Mouse (Mus musculus) urinary bladder, postnatal 36 days (tissue): ENCODE data around the gene Dlg1.

Source experiments
- DNase-seq, 2 experiments: peaks; one replicate each; pipeline ENCODE4 v3.0.0; 2022; ENCODE audit warnings: low spot score in 2 of 2, mixed read lengths in 1 of 2

The Dlg1 gene

GRCm38 (mm10) chr16:31905331-31905730 lies 242.1 kb downstream of the Dlg1 start:
- no peak for DNase-seq

- no peak for DNase-seq
Measured at GRCm38 (mm10) chr16:31905891-31906825, 242.9 kb downstream of the Dlg1 start.

DNA sequence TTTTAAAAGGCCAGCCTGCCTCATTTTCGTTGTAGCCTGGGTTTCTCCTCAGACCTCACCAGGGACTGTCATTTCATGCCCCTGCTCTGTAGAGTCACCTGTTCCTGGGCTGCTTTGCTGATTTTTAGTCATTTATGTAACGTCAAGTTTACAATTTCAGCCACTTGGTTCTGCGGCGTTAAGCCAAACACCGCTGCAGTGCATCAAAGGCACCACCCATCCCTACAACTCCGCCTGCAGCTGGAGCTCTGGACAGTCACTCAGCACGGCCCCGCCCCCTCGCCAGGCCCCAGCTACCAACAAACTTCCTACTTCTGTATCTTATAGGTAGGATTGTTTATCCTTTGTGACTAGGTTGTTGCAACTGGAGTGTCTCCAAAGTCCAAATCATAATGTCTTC lies 243.7 kb downstream of the Dlg1 start:
- DNase-seq = peak in 1 of 2 experiments; percentile 38

DNA sequence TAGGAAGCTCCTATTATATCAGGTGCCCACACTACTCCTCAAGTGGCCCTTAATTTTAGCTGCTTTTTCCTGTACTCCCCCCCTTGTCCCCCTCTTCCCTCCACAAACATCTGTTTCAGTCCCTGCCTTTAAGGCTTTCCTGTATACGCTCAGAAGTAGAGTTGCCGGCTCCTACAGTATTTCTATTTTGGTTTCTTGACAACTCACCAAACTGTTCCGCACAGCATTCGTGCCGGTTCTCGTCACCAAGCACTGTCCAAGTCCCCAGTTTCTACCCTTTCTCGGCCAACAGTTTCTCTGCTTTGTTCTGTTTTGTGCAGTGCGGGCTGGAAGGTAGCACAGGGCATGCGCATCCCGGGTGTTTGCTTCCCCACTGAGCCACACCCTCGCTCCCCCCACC lies 245.7 kb downstream of the Dlg1 start:
- DNase-seq = no peak

DNA sequence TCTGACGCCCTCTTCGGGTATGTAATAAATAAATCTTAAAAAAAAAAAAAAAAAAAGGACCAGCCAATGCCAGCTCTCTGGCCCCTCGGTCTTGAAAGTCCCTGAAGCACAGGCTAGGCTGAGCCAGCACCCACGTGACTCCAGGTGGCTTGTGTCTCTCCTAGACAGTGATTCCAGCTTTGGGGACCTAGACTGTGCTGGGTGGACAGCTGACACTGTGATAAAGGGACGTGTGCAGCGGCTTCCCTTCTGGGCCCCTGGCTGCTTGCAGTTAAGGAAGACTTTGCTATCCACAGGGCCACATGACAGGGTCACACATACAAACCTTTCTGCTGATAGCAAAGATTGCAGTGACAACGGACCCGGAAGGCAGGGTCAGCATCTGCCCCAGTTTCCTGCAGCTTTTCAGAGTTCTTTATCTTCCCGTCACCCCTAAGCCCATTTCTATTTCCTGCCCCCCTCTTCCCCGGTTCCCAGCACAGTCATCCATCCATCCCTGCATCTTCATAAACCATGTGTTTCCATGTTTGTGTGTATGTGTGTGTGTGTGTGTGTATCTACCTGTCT lies 247.1 kb downstream of the Dlg1 start:
- no peak for DNase-seq

GRCm38 (mm10) chr16:31917776-31918175 lies 254.5 kb downstream of the Dlg1 start:
- no peak for DNase-seq

GRCm38 (mm10) chr16:31918248-31918724 lies 255.0 kb downstream of the Dlg1 start:
- peak; percentile 60 to 65 for DNase-seq

DNA sequence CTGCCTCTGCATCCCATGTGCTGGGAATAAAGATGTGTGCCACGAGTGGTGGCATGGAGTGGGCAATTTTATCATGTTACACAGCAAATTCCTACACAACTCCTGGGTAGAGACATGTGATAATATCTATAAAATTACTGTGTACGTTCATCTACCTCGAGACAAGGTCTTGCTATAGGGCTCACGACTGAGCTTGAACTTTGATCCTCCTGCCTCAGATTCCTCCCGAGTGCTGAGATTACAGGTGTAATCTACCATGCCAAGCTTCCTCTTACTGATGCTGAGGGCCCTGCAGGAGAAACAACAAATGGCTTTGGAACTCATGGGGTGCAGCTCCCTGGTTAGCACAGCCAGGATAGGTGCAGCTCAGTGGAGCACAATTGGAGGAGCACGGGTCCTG lies 261.1 kb downstream of the Dlg1 start:
- DNase-seq = no peak
